Mouse (Mus musculus): ENCODE measurements around the gene Gm21943. TPM values are rescaled to one million over a fixed set of nuclear protein-coding genes. Genes with fewer than 3 reads are reported as not detected.
"Not testable (repeated sequence)": the region's sequence is repeated elsewhere in the genome, so short reads cannot be mapped to it uniquely, and the experiment has no call there.

The Gm21943 gene
- not detected in 2 replicates for polyA plus RNA-seq (2015; fragmentation: Nextera tagmentation; extraction: Ambion mirVana)

DNA sequence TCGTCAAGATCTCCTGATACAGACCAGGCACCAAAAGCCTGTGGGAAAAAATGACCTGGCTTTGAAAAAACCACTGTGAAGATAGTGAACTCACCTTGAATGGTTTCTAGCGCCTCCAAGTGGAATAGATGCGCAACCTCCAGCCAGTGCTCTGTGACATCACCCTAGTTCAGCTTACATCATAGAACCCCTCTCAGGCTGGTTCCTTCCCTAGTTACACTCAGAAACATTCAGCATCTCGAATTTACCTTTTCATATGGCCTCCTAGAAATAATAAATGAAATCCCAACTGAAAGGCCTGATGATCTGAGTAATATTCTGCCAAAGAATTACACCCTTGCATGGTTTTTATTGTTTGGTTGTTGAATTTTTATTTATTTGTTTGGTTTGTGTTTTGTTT lies at the start of gene Gm21943:
Gene Gm21943, minus strand, starts transcription at position 101 of the 400 bp plus-strand sequence.
- H3K36me3 ChIP-seq (ENCODE audit: control insufficient read depth, insufficient read depth, low read length); H3K9ac ChIP-seq (ENCODE audit: low read depth, low read length); H3K4me2 ChIP-seq (ENCODE audit: low read depth, low read length); H3K27ac ChIP-seq (ENCODE audit: low read length); H3K9me3 ChIP-seq (ENCODE audit: control insufficient read depth, low read length); H3K4me3 ChIP-seq (ENCODE audit: low read length); ATAC-seq; H3K27me3 ChIP-seq (replicated peaks; ENCODE audit: control insufficient read depth, insufficient read depth, low read length); H3K4me1 ChIP-seq (ENCODE audit: control insufficient read depth, insufficient read depth, low read length): not testable (repeated sequence)
- WGBS = no CpG with 5 or more reads among the region's 4 CpGs

Other genes starting within 250 kb of the Gm21943 start
- not detected in 2 replicates for gene Gm28961, start 172.0 kb upstream of the Gm21943 start, polyA plus RNA-seq (2015; fragmentation: Nextera tagmentation; extraction: Ambion mirVana)

Data from intestine, embryonic 16.5 days (tissue).